Mouse (Mus musculus) MN1 (cell line): Measurements from ENCODE around the gene Cxcl9.

Source experiments
- DNase-seq: peaks from one replicate; pipeline ENCODE4 v3.0.0-alpha.2; 2016; ENCODE audit warnings: low spot score

Cxcl9 gene

GRCm38 (mm10) chr5:92327929-92328328, at the start of gene Cxcl9:
TSS of gene Cxcl9 (minus strand) at chr5:92328079.
- no peak for DNase-seq

- DNase-seq = no peak
Observed at GRCm38 (mm10) chr5:92376795-92377405, 49.0 kb upstream of the Cxcl9 start.

- DNase-seq = no peak
Observed at GRCm38 (mm10) chr5:92375368-92375767, 47.5 kb upstream of the Cxcl9 start.

- DNase-seq = peak; percentile 30
Observed at GRCm38 (mm10) chr5:92374721-92375142, 46.9 kb upstream of the Cxcl9 start.

GRCm38 (mm10) chr5:92372605-92373004, 44.7 kb upstream of the Cxcl9 start:
- no peak for DNase-seq

- DNase-seq = no peak
Observed at GRCm38 (mm10) chr5:92371361-92371976, 43.6 kb upstream of the Cxcl9 start.

- DNase-seq = no peak
Observed at GRCm38 (mm10) chr5:92370891-92371290, 43.0 kb upstream of the Cxcl9 start.

GRCm38 (mm10) chr5:92370392-92370791, 42.5 kb upstream of the Cxcl9 start:
- DNase-seq = no peak

GRCm38 (mm10) chr5:92369151-92369994, 41.5 kb upstream of the Cxcl9 start:
- peak; percentile 83 for DNase-seq

GRCm38 (mm10) chr5:92368392-92368791, 40.5 kb upstream of the Cxcl9 start:
- DNase-seq = peak; percentile 64

GRCm38 (mm10) chr5:92366565-92366964, 38.7 kb upstream of the Cxcl9 start:
- DNase-seq = no peak

- no peak for DNase-seq
Observed at GRCm38 (mm10) chr5:92365146-92365705, 37.3 kb upstream of the Cxcl9 start.

GRCm38 (mm10) chr5:92364011-92364410, 36.1 kb upstream of the Cxcl9 start:
- DNase-seq = no peak

- no peak for DNase-seq
Observed at GRCm38 (mm10) chr5:92363179-92363578, 35.3 kb upstream of the Cxcl9 start.

- DNase-seq = no peak
Observed at GRCm38 (mm10) chr5:92358767-92359455, 31.0 kb upstream of the Cxcl9 start.

GRCm38 (mm10) chr5:92358033-92358432, 30.2 kb upstream of the Cxcl9 start:
- DNase-seq = no peak

GRCm38 (mm10) chr5:92353517-92353916, 25.6 kb upstream of the Cxcl9 start:
- DNase-seq = peak; percentile 65

- peak; percentile 32 for DNase-seq
Observed at GRCm38 (mm10) chr5:92352716-92353115, 24.8 kb upstream of the Cxcl9 start.

- DNase-seq = no peak
Observed at GRCm38 (mm10) chr5:92349731-92350130, 21.9 kb upstream of the Cxcl9 start.

- peak; percentile 76 for DNase-seq
Observed at GRCm38 (mm10) chr5:92348794-92349413, 21.0 kb upstream of the Cxcl9 start, which contains the start of gene Cxcl10. TSS of gene Cxcl10 (minus strand) at chr5:92348889.

- DNase-seq = no peak
Observed at GRCm38 (mm10) chr5:92345006-92345405, 17.1 kb upstream of the Cxcl9 start.
